Mouse (Mus musculus) erythroblast, embryonic 14.5 days (primary cell): ENCODE data around the gene Inpp4b. TPM values are rescaled to one million over a fixed set of nuclear protein-coding genes. Genes with fewer than 3 reads are reported as not detected.
A peak's percentile ranks its signal among the peaks of the same experiment; 100 is the strongest.

Experiments used
- H3K27me3 ChIP-seq: 2 replicates; pipeline ENCODE4 v1.6.1; 2012; ENCODE audit warnings: inconsistent platforms; ENCODE audit not compliant: control insufficient read depth
- H3K36me3 ChIP-seq: 2 replicates; pipeline ENCODE4 v1.6.1; 2012; ENCODE audit warnings: mild to moderate bottlenecking, inconsistent platforms; ENCODE audit not compliant: control insufficient read depth
- H3K4me1 ChIP-seq: 2 replicates; pipeline ENCODE4 v1.6.1; 2012; ENCODE audit warnings: inconsistent platforms; ENCODE audit not compliant: control insufficient read depth
- H3K4me3 ChIP-seq: replicated peaks from 2 replicates; pipeline ENCODE3; 2012; ENCODE audit warnings: moderate library complexity, mild to moderate bottlenecking, inconsistent platforms
- H3K9me3 ChIP-seq: 2 replicates; pipeline ENCODE4 v1.6.1; 2012; ENCODE audit warnings: low read length, inconsistent platforms, mixed read lengths; ENCODE audit not compliant: control insufficient read depth
- GATA1 ChIP-seq: IDR thresholded peaks from 2 replicates; pipeline ENCODE4 v1.6.1; 2012; ENCODE audit warnings: low read length, inconsistent platforms, mixed read lengths
- TAL1 ChIP-seq: IDR thresholded peaks from 3 replicates; pipeline ENCODE4 v1.6.1; 2012; ENCODE audit warnings: low read length, inconsistent platforms, mixed read lengths
- polyA plus RNA-seq: library from polyadenylated mRNA; stranded (reverse); fragments of >175 nt; gene quantifications from 2 replicates; pipeline ENCODE4 v1.2.3, GENCODE M21; 2012

The Inpp4b gene
- polyA plus RNA-seq, 1 experiment: not detected

DNA sequence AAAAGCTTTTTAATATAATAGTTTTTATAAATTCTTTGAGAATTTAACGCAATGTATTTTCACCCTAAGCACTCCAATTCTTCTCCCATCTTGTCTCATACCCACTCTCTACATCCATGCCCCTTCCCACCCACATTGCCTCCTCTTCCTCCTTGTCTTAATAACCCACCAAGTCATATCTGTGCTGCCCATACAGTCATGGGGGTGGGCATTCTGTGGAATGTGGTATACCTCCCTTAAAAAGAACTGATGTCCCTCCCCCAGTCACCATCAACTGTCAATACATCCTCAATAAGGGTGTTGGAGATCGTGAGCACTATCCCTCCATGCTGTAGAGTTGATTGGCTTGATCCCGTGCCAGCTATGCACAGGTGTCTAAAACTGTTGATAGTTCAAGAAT, 196.0 kb downstream of the Inpp4b start:
- no peaks in the 10 kb centered on the region for H3K36me3 ChIP-seq
- no peaks in the 10 kb centered on the region for H3K27me3 ChIP-seq
- H3K4me1 ChIP-seq: peaks cover 15% of the 10 kb centered on the region
- TF ChIP-seq GATA1 (no peak), TAL1 (peak; percentile 26; the same call in 2 of the 3 replicates)
- H3K4me3 ChIP-seq: no peak overlapping the region
- no peaks in the 10 kb centered on the region for H3K9me3 ChIP-seq

DNA sequence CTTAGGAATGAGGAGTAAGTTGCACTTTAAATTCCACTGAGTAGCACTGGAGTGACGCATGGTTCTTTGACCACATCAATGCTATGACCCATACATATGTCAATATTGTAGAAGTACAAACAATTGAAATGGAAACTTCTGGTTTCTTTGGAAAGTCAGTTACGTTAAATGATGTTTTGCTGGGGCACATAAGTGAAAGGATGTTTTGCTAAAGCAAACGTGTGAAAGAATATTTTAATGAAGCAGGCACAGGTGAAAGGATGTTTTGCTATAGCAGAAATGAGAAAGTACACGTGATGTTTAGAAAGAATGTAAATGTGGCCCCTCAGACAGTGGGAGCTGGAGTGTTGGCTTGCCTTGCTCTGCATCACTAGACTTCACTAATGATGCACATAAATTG, 216.2 kb downstream of the Inpp4b start:
- TF ChIP-seq TAL1 (no peak), GATA1 (no peak)
- Histone ChIP-seq H3K4me1 (peaks cover 2% of the 10 kb centered on the region), H3K27me3 (no peaks in the 10 kb centered on the region), H3K9me3 (no peaks in the 10 kb centered on the region), H3K4me3 (no peak overlapping the region), H3K36me3 (no peaks in the 10 kb centered on the region)

DNA sequence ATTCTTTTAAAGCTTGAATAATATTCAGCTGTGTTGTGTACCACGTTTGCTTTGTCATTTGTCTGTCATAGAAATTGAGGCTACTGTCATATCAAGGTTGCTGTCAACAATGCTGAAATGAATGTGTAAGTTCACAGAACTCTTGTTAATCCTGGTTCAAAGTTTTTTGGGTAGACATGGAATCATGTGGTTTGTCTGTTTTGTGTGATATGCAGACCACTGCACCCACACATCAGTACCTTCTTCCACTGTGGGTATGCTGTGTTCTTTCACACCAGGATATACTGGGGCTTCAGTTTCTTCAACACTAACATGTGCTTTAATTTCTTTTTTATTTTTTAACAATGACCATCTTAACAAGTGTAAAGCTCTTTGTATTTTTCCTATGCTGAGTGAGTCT, 220.0 kb downstream of the Inpp4b start:
- TF ChIP-seq GATA1 (no peak), TAL1 (no peak)
- no peaks in the 10 kb centered on the region for H3K36me3 ChIP-seq
- H3K9me3 ChIP-seq: no peaks in the 10 kb centered on the region
- H3K4me3 ChIP-seq: no peak overlapping the region
- peaks cover 2% of the 10 kb centered on the region for H3K4me1 ChIP-seq
- H3K27me3 ChIP-seq: no peaks in the 10 kb centered on the region

DNA sequence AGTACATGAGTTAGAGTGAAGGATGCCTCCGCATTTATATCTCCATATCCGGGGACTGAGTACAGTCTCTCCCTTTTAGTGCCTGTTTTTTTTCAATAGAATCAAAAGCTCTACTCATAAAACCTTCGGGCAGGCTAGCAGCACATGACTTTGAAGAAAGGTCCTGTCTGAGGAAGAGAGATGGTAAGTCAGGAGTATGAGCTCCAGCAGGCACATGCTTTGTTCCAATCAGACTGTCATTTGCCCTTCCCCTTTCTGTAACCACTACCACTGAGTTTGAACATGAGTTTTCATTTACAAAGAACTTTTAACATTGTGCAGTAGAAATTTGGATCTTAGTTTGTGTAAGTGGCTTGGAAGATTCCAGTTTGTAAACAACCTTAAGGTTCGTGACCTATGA, 223.1 kb downstream of the Inpp4b start:
- no peaks in the 10 kb centered on the region for H3K9me3 ChIP-seq
- H3K4me3 ChIP-seq: no peak overlapping the region
- H3K27me3 ChIP-seq: no peaks in the 10 kb centered on the region
- H3K36me3 ChIP-seq: no peaks in the 10 kb centered on the region
- TF ChIP-seq TAL1 (no peak), GATA1 (no peak)
- H3K4me1 ChIP-seq: peaks cover 2% of the 10 kb centered on the region

DNA sequence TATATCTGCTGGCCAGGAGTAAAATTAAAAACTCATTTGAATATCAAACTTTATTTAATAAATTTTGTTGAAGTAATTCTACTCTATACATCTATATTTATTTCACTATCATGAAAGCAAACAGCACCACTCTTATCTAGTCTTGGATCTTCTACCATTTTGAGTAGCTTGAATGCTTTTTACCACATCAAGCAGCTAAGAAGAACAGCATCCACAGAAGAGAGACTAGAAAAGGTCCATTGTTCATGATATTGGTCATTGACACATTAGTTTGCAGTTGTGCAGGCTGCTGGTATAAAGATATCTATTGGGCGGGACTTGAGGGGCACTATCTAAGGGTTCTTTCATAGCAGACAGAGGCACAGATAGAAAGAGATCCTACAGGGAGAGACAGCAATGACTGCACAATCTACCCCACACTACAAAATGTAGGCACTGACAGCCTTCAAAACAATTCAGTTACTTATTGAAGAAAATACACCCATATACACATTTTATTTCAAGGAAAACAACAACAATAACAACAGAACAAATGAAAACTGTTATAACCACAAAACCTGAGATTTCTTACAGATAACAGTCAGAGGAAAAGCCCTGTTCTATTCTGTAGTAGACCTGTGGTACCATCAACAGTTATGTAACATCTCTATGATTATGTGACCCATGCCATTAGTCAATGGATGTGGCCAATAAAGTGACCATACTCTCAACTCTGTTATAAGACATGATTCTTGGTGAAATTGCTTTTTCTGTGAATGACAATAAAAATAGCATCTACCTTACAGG, 230.2 kb downstream of the Inpp4b start:
- H3K36me3 ChIP-seq: no peaks in the 10 kb centered on the region
- peaks cover 6% of the 10 kb centered on the region for H3K4me1 ChIP-seq
- H3K9me3 ChIP-seq: no peaks in the 10 kb centered on the region
- TF ChIP-seq TAL1 (no peak), GATA1 (no peak)
- no peak overlapping the region for H3K4me3 ChIP-seq
- H3K27me3 ChIP-seq: no peaks in the 10 kb centered on the region

DNA sequence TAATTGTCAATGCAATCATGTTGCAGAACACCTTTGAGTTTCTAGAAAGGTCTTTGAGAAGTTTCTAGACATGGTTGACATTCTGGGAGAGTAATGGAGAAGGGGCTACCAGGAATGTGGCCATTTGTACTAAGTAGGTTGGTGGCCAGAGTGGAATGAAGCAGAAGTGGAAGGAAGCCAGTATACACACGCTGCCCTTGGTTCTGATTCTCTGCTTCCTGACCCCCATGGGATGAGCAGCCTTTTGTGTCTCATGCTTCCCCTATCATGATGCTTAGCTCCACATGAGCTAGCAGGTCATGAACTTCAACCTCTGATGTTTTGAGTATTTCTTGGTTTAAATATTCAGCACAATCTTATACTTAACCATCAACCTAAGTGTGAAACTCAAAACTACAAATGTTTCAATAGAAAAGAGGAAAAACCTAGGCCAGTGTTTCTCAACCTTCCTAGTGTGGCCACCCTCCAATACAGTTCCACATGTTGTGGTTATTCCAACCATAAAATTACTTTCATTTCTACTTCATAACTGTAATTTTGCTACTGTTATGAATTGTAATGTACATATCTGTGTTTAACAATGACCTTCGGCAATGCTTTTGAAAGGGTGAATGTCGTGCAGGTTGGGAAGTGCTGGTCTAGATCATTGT, 233.0 kb downstream of the Inpp4b start:
- TF ChIP-seq GATA1: no peak
- TF ChIP-seq TAL1: no peak
- H3K36me3 ChIP-seq: no peaks in the 10 kb centered on the region
- H3K27me3 ChIP-seq: no peaks in the 10 kb centered on the region
- H3K9me3 ChIP-seq: no peaks in the 10 kb centered on the region
- no peak overlapping the region for H3K4me3 ChIP-seq
- peaks cover 6% of the 10 kb centered on the region for H3K4me1 ChIP-seq

DNA sequence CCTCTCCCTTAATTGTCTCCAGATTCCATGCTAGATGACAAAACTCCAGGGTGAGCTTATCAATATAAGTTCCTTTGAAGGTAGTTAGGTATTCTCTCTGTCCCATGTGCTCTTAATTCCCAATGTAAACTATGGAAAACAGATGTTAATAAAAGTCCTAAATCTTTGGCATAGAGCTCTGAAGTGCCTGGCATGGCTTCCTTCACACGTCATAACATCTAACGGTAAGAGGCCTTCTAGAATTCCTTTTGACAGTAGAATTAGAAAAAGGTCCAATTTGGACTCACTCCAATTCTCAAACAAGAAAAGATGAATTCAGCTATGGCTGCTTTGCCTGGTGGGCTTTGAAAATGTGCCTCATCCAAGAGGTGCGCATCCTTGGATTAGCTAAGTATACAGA, 236.6 kb downstream of the Inpp4b start:
- TF ChIP-seq GATA1 (no peak), TAL1 (no peak)
- H3K4me1 ChIP-seq: no peaks in the 10 kb centered on the region
- H3K36me3 ChIP-seq: no peaks in the 10 kb centered on the region
- no peaks in the 10 kb centered on the region for H3K27me3 ChIP-seq
- H3K4me3 ChIP-seq: no peak overlapping the region
- no peaks in the 10 kb centered on the region for H3K9me3 ChIP-seq

DNA sequence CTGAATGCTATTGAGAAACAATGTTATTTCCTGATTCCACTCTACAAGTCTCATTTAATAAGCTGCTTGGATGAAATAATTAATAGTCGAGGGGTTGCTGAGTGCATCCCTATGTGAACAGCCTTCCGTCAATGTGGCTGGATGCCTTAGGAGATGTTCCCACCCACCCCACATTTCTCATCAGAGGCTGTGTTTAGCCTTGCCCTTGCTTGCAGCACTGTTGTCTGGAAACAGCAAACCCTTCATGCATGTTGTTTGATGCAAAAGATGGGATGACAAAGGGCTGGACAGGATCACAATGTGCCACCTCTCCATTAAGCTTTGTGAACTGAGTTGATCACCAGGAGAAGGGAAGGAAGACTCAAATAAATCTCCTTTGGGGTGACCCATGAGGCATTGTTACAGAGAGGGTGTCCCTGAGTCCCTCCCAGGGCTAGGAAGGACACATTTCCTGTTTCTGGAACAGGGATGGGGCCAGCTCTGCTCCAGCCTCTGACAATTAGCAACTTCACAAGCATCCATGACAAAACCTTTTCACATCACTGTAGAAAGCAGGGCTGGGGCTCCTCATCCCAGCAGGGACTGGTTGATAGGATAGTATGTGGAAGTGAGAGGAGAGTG, 239.6 kb downstream of the Inpp4b start:
- TF ChIP-seq GATA1: no peak

DNA sequence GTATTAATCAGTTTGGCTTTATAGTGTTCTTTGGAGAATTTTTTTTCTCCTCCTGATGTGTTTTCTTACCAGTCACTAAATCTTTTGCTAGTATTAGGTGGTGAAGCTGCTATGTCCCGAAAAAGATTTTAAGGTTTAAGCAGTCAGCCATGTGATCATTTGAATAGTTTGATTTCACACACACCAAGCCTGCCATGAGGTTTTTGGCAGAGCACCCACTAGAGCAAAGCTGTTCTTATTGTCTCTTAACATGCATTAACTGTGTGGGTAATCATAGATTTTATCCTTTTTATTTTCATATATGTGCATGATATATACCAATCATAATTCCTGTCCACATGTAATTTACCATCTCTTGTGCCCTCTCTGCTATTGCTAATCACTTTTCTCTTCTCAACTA, 240.6 kb downstream of the Inpp4b start:
- Histone ChIP-seq H3K36me3 (no peaks in the 10 kb centered on the region), H3K27me3 (no peaks in the 10 kb centered on the region), H3K9me3 (no peaks in the 10 kb centered on the region), H3K4me3 (no peak overlapping the region), H3K4me1 (no peaks in the 10 kb centered on the region)
- TF ChIP-seq GATA1 (no peak), TAL1 (no peak)

More for the DNA sequence above, 239.6 kb downstream of the Inpp4b start:
- H3K36me3 ChIP-seq: no peaks in the 10 kb centered on the region
- no peaks in the 10 kb centered on the region for H3K9me3 ChIP-seq
- no peak overlapping the region for H3K4me3 ChIP-seq
- H3K4me1 ChIP-seq: no peaks in the 10 kb centered on the region
- no peaks in the 10 kb centered on the region for H3K27me3 ChIP-seq
